Mouse (Mus musculus) kidney, embryonic 14.5 days (tissue): ENCODE measurements around the gene A730015C16Rik. TPM values are rescaled to one million over a fixed set of nuclear protein-coding genes. Genes with fewer than 3 reads are reported as not detected.

Source experiments
- ATAC-seq: fragments of 200-750 bp; cut with Nextera tagmentation; 2 replicates; pipeline ENCODE4 v1.8.0; 2017; ENCODE audit warnings: moderate number of reproducible peaks, mild to moderate bottlenecking, moderate TSS enrichment, moderate library complexity; ENCODE audit not compliant: low FRiP score, low TSS enrichment
- H3K27ac ChIP-seq: fragments of 300-500 bp; sonication (generic); 2 replicates; pipeline ENCODE4 v1.5.1; 2014; ENCODE audit warnings: low read depth, mild to moderate bottlenecking, low read length, moderate library complexity, mixed read lengths
- H3K27me3 ChIP-seq: fragments of 300-500 bp; sonication (generic); 2 replicates; pipeline ENCODE4 v1.6.1; 2014; ENCODE audit warnings: mild to moderate bottlenecking, low read length; ENCODE audit not compliant: control insufficient read depth, insufficient read depth
- H3K36me3 ChIP-seq: fragments of 300-500 bp; sonication (generic); 2 replicates; pipeline ENCODE4 v1.6.1; 2014; ENCODE audit warnings: low read length, mixed read lengths; ENCODE audit not compliant: control insufficient read depth, insufficient read depth
- H3K4me1 ChIP-seq: fragments of 300-500 bp; sonication (generic); 2 replicates; pipeline ENCODE4 v1.6.1; 2014; ENCODE audit warnings: low read length, mixed read lengths; ENCODE audit not compliant: control insufficient read depth, insufficient read depth
- H3K4me2 ChIP-seq: fragments of 300-500 bp; sonication (generic); replicated peaks from 2 replicates; pipeline ENCODE4 v1.6.1; 2014; ENCODE audit warnings: low read depth, mild to moderate bottlenecking, low read length
- H3K4me3 ChIP-seq: fragments of 300-500 bp; sonication (generic); 2 replicates; pipeline ENCODE4 v1.5.1; 2014; ENCODE audit warnings: mild to moderate bottlenecking, low read length
- H3K9ac ChIP-seq: fragments of 300-500 bp; sonication (generic); 2 replicates; pipeline ENCODE4 v1.6.1; 2014; ENCODE audit warnings: low read depth, mild to moderate bottlenecking, low read length, moderate library complexity
- H3K9me3 ChIP-seq: fragments of 300-500 bp; sonication (generic); 2 replicates; pipeline ENCODE4 v1.6.1; 2016; ENCODE audit warnings: low read length; ENCODE audit not compliant: control insufficient read depth
- WGBS: fragments of 180-500 bp; shearing (Covaris S2); extraction: QIAGEN DNeasy Blood & Tissue Kit; methylation state at CpG from one replicate; pipeline ENCODE4 v1.1.7; 2014; 5-methylcytosine and 5-hydroxymethylcytosine counted together
- polyA plus RNA-seq: library from polyadenylated mRNA; unstranded; fragments of >200 nt; fragmentation: Nextera tagmentation; extraction: Ambion mirVana; gene quantifications from 2 replicates; pipeline ENCODE4 v1.2.1, GENCODE M21; 2014

A730015C16Rik gene
- polyA plus RNA-seq, 1 experiment from 2014 or later = 0.76 TPM

GRCm38 (mm10) chr4:108833828-108834114 is 14.6 kb downstream of the A730015C16Rik start:
- ATAC-seq = no peak
- WGBS = under 1% methylated on average over 6 of the region's 6 CpGs

GRCm38 (mm10) chr4:108832916-108833827 is 15.2 kb downstream of the A730015C16Rik start, which contains the start of gene Btf3l4:
TSS of gene Btf3l4 (minus strand) at chr4:108833614.
- under 1% methylated on average over 70 of the region's 73 CpGs for WGBS
- H3K27ac ChIP-seq = peak within 1 kb of the TSS; percentile 100
- peaks cover 15% of the 10 kb centered on the region; the same call in 1 of the 2 replicates for H3K4me1 ChIP-seq
- H3K4me3 ChIP-seq = peak within 1 kb of the TSS; percentile 98
- H3K9ac ChIP-seq = peak within 1 kb of the TSS; percentile 98
- H3K36me3 ChIP-seq = peaks cover 17% of the 10 kb centered on the region
- H3K27me3 ChIP-seq = no peaks in the 10 kb centered on the region
- ATAC-seq = peak; percentile 95
- no peaks in the 10 kb centered on the region for H3K9me3 ChIP-seq
- peak within 1 kb of the TSS; percentile 81 for H3K4me2 ChIP-seq

More at GRCm38 (mm10) chr4:108833828-108834114, 14.6 kb downstream of the A730015C16Rik start:
- Histone ChIP-seq H3K9ac (peak overlapping the region; percentile 98), H3K27ac (peak overlapping the region; percentile 100), H3K4me2 (peak overlapping the region; percentile 81), H3K36me3 (peaks cover 14% of the 10 kb centered on the region), H3K9me3 (no peaks in the 10 kb centered on the region), H3K4me3 (peak overlapping the region; percentile 98), H3K27me3 (no peaks in the 10 kb centered on the region), H3K4me1 (peaks cover 15% of the 10 kb centered on the region; the same call in 1 of the 2 replicates)

DNA sequence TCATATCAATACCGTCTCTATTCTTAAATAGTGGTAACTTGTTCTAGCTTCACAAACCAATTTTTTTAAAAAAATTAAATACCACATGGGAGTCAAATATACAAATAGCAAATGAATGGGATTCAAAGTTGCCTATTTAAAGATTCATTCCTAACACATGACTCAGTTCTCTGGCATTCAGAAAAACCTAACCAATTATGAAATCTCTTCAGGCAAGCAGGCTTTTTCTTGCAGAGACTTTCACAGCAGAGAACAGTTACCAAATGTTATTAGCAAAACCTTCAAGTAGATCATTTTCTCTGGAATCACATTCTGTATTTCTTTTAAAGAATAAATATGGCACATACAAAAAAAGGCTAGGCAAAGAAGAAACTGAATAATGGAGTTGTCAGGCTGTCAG is 17.7 kb downstream of the A730015C16Rik start:
- Histone ChIP-seq H3K27ac (no peak overlapping the region), H3K4me1 (peaks cover 9% of the 10 kb centered on the region; the same call in 1 of the 2 replicates), H3K4me2 (no peak overlapping the region), H3K4me3 (no peak overlapping the region), H3K9ac (no peak overlapping the region), H3K9me3 (no peaks in the 10 kb centered on the region), H3K36me3 (peaks cover 36% of the 10 kb centered on the region), H3K27me3 (no peaks in the 10 kb centered on the region)
- ATAC-seq = no peak
- 91% methylated on average over 1 of the region's 1 CpGs for WGBS

DNA sequence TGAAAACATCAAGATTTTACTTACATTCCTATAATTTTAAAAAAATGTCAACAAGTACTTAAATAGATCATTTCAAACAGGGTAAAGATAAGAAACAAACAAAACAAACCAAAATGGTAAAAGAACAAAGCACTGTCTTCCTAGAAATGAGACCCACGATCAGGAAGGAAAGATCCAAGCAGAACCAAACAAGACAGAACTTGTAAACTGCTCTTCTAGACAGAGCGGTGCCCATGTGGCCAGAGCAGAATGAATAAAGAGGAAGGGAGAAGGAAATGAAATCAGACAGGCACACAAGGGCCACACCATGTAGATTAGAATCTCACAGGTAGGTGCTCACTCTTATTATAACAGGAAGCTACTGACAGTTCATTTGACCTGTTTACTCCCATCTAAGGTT is 21.8 kb downstream of the A730015C16Rik start:
- H3K36me3 ChIP-seq = peaks cover 74% of the 10 kb centered on the region
- H3K4me1 ChIP-seq = 0 out of 2 replicates have a peak, but pooled peaks cover 5% of the 10 kb centered on the region
- no peak overlapping the region for H3K9ac ChIP-seq
- ATAC-seq = no peak
- no peak overlapping the region for H3K4me3 ChIP-seq
- no peak overlapping the region for H3K4me2 ChIP-seq
- H3K27me3 ChIP-seq = no peaks in the 10 kb centered on the region
- 96% methylated on average over 2 of the region's 2 CpGs for WGBS
- H3K9me3 ChIP-seq = no peaks in the 10 kb centered on the region
- no peak overlapping the region for H3K27ac ChIP-seq

DNA sequence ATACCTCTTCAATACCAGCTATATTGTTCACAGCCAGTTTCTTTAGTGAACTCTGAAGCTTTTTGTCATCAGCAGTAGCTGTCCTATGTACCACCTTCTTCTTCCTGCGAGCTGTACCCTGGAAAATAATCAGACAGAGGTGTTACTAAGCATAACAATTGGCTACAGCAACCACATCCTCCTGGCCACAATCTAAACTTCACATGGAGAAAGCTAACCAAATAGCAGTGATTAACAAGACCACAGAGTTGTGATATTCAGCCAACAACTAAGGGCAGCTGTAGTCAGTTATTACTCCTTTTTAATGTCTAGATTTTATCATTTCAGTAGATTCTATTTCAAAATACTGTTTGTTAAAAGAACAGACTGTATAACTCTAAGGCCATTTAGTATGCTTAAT is 22.3 kb downstream of the A730015C16Rik start:
- H3K36me3 ChIP-seq = peaks cover 76% of the 10 kb centered on the region
- ATAC-seq = no peak

GRCm38 (mm10) chr4:108825677-108826076 is 22.7 kb downstream of the A730015C16Rik start:
- H3K4me2 ChIP-seq = no peak overlapping the region
- 0 out of 2 replicates have a peak, but pooled peaks cover under 1% of the 10 kb centered on the region for H3K4me1 ChIP-seq
- ATAC-seq = no peak
- WGBS = 91% methylated on average over 3 of the region's 3 CpGs
- no peaks in the 10 kb centered on the region for H3K9me3 ChIP-seq
- no peak overlapping the region for H3K4me3 ChIP-seq
- H3K27me3 ChIP-seq = no peaks in the 10 kb centered on the region
- no peak overlapping the region for H3K27ac ChIP-seq
- H3K36me3 ChIP-seq = peaks cover 80% of the 10 kb centered on the region
- no peak overlapping the region for H3K9ac ChIP-seq

More for the DNA sequence above, 22.3 kb downstream of the A730015C16Rik start:
- H3K4me1 ChIP-seq = 0 out of 2 replicates have a peak, but pooled peaks cover 4% of the 10 kb centered on the region
- no peaks in the 10 kb centered on the region for H3K27me3 ChIP-seq
- no peaks in the 10 kb centered on the region for H3K9me3 ChIP-seq
- H3K9ac ChIP-seq = no peak overlapping the region
- H3K4me3 ChIP-seq = no peak overlapping the region
- no peak overlapping the region for H3K27ac ChIP-seq
- 97% methylated on average over 1 of the region's 1 CpGs for WGBS
- H3K4me2 ChIP-seq = no peak overlapping the region

- H3K4me2 ChIP-seq = no peak overlapping the region
- ATAC-seq = no peak
- H3K27ac ChIP-seq = no peak overlapping the region
- WGBS = 69% methylated on average over 6 of the region's 6 CpGs
- H3K27me3 ChIP-seq = no peaks in the 10 kb centered on the region
- no peaks in the 10 kb centered on the region for H3K9me3 ChIP-seq
- H3K4me1 ChIP-seq = no peaks in the 10 kb centered on the region
- no peak overlapping the region for H3K9ac ChIP-seq
- no peak overlapping the region for H3K4me3 ChIP-seq
- peaks cover 6% of the 10 kb centered on the region; the same call in 1 of the 2 replicates for H3K36me3 ChIP-seq
Observed at GRCm38 (mm10) chr4:108811550-108811949, 36.9 kb downstream of the A730015C16Rik start.

DNA sequence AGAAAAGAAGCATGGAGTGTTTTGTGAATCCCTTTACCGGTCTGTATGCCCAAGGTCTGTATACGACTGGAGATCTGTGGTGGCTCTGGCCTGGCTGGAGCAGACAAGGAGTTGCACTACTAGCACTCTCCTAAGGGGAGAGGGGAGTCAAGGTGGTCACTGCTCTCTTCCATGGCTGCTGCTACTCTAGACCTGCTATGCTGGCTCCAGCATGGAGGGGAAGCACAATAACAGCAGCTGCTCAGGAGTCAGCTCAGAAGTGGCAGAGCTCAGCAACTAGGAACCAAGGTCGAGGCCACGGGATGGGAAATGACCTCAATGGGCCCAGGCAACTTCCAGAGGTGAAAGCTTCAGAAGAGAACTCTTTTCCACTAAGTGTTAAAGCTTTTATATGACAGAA is 37.3 kb downstream of the A730015C16Rik start:
- Histone ChIP-seq H3K4me3 (no peak overlapping the region), H3K4me2 (no peak overlapping the region), H3K9ac (no peak overlapping the region), H3K27me3 (no peaks in the 10 kb centered on the region), H3K9me3 (no peaks in the 10 kb centered on the region), H3K27ac (no peak overlapping the region), H3K4me1 (no peaks in the 10 kb centered on the region), H3K36me3 (peaks cover 6% of the 10 kb centered on the region; the same call in 1 of the 2 replicates)
- ATAC-seq = no peak
- 64% methylated on average over 4 of the region's 4 CpGs for WGBS

DNA sequence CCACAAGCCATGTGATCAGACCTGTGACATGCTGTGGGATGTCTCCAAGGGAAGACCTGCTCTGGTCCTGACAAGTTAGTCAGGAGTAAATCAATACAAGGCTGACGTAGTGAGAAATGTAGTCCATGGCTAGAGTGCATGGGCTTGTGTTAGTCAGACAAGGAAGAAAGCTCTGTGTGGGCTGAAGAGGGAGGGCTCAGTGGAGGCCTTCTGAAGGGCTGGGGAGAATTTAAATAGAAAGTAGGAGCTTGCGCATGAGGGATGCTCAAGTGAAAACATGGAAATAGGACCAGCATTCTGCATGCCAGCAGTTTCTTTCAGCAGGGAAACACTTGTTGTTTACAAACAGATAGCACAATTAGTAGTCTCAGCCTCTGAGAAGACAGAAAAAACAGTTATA is 44.9 kb downstream of the A730015C16Rik start:
- Histone ChIP-seq H3K9ac (no peak overlapping the region), H3K36me3 (no peaks in the 10 kb centered on the region), H3K4me3 (no peak overlapping the region), H3K4me2 (no peak overlapping the region), H3K27ac (no peak overlapping the region), H3K9me3 (no peaks in the 10 kb centered on the region), H3K4me1 (no peaks in the 10 kb centered on the region), H3K27me3 (no peaks in the 10 kb centered on the region)
- no peak for ATAC-seq
- 91% methylated on average over 2 of the region's 2 CpGs for WGBS
